Mouse (Mus musculus): ENCODE data around the gene Plxnc1.

The Plxnc1 gene

GRCm38 (mm10) chr10:94741459-94741858 is 203.2 kb downstream of the Plxnc1 start:
- DNase-seq (ENCODE audit: low spot score), result no peak

All from urinary bladder, postnatal 10 days (tissue).